Mouse (Mus musculus): Measurements from ENCODE around the gene Per2.
A peak's percentile ranks its signal among the peaks of the same experiment; 100 is the strongest.

The Per2 gene

GRCm38 (mm10) chr1:91397927-91398259 is 61.2 kb downstream of the Per2 start:
- no peak for DNase-seq (ENCODE audit: low spot score in 2 of 2)

DNA sequence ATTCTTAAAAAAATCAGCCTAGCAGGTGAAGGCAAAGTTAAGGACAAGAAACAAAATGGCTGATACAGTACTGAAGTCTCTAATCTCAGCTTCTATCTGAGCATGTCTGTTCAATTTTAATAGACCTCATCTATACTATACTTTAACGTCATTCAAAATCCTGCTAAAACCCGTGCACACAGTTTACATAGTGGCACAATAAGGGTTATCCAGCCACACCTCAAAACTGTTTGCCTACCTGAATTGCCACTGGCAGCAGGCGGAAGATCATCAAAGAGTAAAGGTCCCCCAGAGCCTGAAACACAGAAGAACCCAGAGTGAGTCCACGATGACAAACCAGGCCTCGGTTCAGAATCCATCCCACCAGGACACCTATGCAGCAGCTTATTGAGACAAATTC is 68.8 kb downstream of the Per2 start:
- DNase-seq (ENCODE audit: low spot score in 2 of 2) = no peak

DNA sequence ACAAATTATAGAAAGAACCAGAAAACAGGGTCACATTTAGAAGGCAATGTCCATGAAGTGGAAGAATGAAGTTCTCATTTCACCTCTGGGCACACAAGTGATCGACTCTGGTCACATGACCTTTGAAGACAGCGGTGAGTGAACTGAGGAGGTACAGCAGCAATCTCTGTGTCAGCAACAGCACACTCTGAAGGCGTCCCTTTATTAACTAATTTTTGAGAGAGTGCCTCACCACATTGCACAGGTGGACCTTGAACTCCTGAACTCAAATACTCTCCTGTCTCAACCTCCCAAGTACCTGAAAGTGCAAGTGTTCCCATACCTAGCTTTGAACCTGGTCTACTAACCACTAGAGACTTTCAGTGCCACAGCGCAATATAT is 78.0 kb downstream of the Per2 start:
- DNase-seq (ENCODE audit: low spot score in 2 of 2) = no peak

GRCm38 (mm10) chr1:91380453-91381090 is 78.6 kb downstream of the Per2 start:
- peak; percentile 69 to 73 for DNase-seq (ENCODE audit: low spot score in 2 of 2)

GRCm38 (mm10) chr1:91373414-91373835 is 85.7 kb downstream of the Per2 start:
- no peak for DNase-seq (ENCODE audit: low spot score in 2 of 2)

- no peak for DNase-seq (ENCODE audit: low spot score in 2 of 2)
These were observed 89.1 kb downstream of the Per2 start for GRCm38 (mm10) chr1:91370055-91370454.

DNA sequence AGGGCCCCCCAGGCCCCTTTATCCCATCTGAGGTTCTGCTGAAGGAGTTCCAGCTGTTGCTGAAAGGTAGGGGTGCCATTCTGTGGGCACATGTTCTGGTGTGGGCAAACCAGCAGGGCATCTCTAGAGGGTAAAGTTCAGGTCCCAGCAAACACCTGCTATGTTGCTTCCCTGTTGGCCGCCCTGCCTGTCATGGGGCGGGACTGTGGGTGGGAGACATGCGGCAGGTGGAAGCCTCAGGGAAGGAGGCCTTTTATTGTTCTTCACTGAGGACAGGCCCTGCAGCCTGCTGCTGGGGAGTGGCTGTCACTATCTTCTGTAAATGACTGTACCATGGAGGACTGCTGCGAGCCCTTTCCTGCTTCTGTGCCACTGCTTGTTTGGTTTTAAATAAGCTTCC is 89.7 kb downstream of the Per2 start:
- no peak for DNase-seq (ENCODE audit: low spot score in 2 of 2)

DNA sequence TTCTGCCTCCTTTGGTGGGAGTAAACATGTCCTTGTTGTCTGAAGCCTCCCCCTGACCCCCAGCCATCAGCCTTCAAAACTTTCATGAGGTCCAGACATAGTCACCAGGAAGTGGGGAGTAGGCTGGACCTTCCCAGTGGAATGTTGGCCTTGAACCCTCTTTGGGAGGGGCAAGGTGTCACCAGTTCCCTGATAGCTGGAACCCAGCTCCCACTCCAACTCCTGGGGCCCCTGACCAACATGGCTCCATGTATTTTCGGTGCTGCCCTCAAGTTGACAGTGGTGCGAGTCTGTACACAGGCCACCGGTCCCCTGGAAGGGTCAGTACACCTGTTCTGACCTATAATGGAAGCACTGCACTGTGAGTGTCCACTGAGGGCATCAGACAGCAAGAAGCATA is 91.8 kb downstream of the Per2 start:
- DNase-seq (ENCODE audit: low spot score in 2 of 2) = no peak

DNA sequence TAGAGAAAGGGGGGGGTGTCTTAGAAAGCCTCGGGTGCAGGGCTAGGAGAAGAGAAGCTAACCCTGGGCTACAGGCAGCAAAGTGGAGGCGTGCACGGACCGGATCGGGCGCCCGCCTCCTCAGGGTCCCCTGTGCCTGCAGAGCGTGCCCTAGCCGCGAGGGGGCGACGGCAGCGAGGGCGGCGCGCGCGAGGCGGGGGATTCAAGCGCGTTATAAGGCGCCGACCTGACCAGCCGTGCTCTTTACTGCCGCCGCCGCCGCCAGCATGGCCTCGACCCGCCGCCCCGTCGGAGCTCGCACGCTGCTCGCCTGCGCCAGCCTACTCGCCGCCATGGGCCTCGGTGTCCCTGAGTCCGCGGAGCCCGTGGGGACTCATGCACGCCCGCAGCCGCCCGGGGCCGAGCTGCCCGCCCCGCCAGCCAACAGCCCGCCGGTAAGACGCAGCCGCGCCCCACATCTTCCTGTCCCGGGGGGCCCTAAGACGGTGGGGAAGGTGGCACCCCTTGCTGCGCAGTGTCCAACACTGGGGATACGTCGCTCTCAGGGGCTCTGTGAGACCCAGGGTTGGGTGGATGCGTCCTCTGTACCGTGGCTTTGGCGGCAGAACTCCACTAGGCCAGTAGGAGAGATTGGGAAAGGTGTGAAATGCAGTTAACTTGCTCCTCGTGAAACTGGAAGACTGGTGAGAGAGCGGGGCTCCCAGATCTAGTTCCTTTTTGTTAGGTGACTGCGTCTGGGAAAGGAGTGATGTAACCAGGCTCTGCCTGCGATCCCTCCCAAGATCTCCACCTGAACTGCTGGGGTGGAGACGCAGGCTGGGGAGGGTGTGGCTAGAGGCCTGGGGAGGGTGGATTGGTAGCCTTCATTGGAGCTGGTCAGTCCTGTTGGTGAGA is 92.7 kb downstream of the Per2 start, which contains the start of gene Erfe:
TSS of gene Erfe (plus strand) at position 216 of the 894 bp plus-strand sequence.
- DNase-seq (ENCODE audit: low spot score in 2 of 2) = no peak
